ENCODE assay signal across 9 mouse cellular contexts in the genomic region with DNA sequence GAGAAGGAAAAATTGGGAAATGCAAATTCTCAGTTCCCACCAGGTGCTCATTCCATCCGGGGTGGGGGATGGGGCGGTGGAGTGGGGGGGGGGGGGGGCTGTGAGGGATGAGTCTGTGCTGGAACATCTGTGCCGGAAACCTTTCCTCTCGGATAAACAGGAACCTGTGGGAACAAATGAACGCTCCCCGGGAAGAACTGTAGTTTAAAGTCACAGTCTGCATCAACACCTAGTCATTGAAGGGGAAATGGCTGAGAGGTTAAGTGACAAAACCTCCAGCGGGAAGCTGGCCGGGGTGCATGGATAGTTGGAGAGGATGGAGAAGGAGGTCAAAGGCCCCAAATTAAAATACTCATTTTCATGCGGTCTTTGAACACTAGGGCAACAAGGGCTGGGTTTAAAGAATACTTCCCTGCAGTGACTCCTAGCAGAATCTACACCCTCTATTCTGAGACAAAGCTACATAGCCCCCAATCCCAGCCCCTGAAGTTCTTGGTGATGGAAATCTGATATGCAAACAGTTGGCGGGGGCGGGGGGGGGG. TPM values are rescaled to one million over a fixed set of nuclear protein-coding genes. Genes with fewer than 3 reads are reported as not detected.
DNase-seq lines count a peak whose midpoint lies in the region; ATAC-seq lines count a peak whose summit lies in the region.
"Had no signal": no experiment of that assay in that cellular context is flagged by ENCODE, and none has a peak within 500 bp of the region (broad histone marks: within the 10 kb centered on the region; RNA-seq: fewer than 3 reads in every experiment).

No protein-coding gene starts in this region.

- ATAC-seq in cerebellum, adult (ENCODE audit: insufficient number of reproducible peaks, low FRiP score, low TSS enrichment) = peak; percentile 36; the same call in 1 of the 2 replicates
- ATAC-seq in lung, embryonic 15.5 days (ENCODE audit: borderline replicate concordance, extremely low read depth, low FRiP score, low TSS enrichment) = no peak
- no peak for ATAC-seq in hindbrain, embryonic 14.5 days (ENCODE audit: low FRiP score)
- no peak for ATAC-seq in neural tube, embryonic 13.5 days (ENCODE audit: low read depth)

- 11% methylated on average over 11 of the region's 11 CpGs for WGBS in lung, embryonic 15.5 days
- WGBS in hindbrain, embryonic 14.5 days = 8% methylated on average over 11 of the region's 11 CpGs
- WGBS in neural tube, embryonic 13.5 days = 13% methylated on average over 11 of the region's 11 CpGs

- no peaks in the 10 kb centered on the region for H3K9me3 ChIP-seq in lung, embryonic 15.5 days
- no peaks in the 10 kb centered on the region for H3K9me3 ChIP-seq in hindbrain, embryonic 14.5 days (ENCODE audit: control insufficient read depth, low read length)
- H3K9me3 ChIP-seq in neural tube, embryonic 13.5 days = no peaks in the 10 kb centered on the region

- no peak overlapping the region for H3K27ac ChIP-seq in lung, embryonic 15.5 days
- no peak overlapping the region for H3K27ac ChIP-seq in hindbrain, embryonic 14.5 days
- H3K27ac ChIP-seq in neural tube, embryonic 13.5 days (replicated peaks) = no peak overlapping the region

- no peaks in the 10 kb centered on the region for H3K27me3 ChIP-seq in lung, embryonic 15.5 days
- no peaks in the 10 kb centered on the region for H3K27me3 ChIP-seq in hindbrain, embryonic 14.5 days (ENCODE audit: control insufficient read depth, insufficient read depth, low read length)
- H3K27me3 ChIP-seq in neural tube, embryonic 13.5 days = no peaks in the 10 kb centered on the region

- DNase-seq in cerebellum, postnatal 4 days (ENCODE audit: low spot score in 2 of 2) = no peak
- DNase-seq in lung, postnatal 25 days (ENCODE audit: low spot score) = no peak
- no peak for DNase-seq in hindbrain, embryonic 14.5 days (ENCODE audit: low spot score)
- no peak for DNase-seq in right cerebral cortex, postnatal 10 days (ENCODE audit: low spot score in 2 of 2)
- DNase-seq in right cerebral cortex, postnatal 36 days (ENCODE audit: low spot score in 2 of 2) = no peak

- H3K9ac ChIP-seq in lung, embryonic 15.5 days = no peak overlapping the region
- no peak overlapping the region for H3K9ac ChIP-seq in hindbrain, embryonic 14.5 days
- no peak overlapping the region for H3K9ac ChIP-seq in neural tube, embryonic 13.5 days

- no peaks in the 10 kb centered on the region for H3K4me1 ChIP-seq in lung, embryonic 15.5 days
- peaks cover 3% of the 10 kb centered on the region; the same call in 1 of the 2 replicates for H3K4me1 ChIP-seq in hindbrain, embryonic 14.5 days (replicated peaks; ENCODE audit: control insufficient read depth, insufficient read depth, low read length)
- 0 out of 2 replicates have a peak, but pooled peaks cover 5% of the 10 kb centered on the region for H3K4me1 ChIP-seq in neural tube, embryonic 13.5 days (replicated peaks)

- H3K4me3 ChIP-seq in lung, embryonic 15.5 days = no peak overlapping the region
- H3K4me3 ChIP-seq in hindbrain, embryonic 14.5 days (replicated peaks; ENCODE audit: low read length) = no peak overlapping the region
- no peak overlapping the region for H3K4me3 ChIP-seq in neural tube, embryonic 13.5 days

- peak overlapping the region; percentile 43; the same call in 1 of the 2 replicates for H3K4me2 ChIP-seq in lung, embryonic 15.5 days
- H3K4me2 ChIP-seq in hindbrain, embryonic 14.5 days (replicated peaks) = peak overlapping the region; percentile 43; the same call in 1 of the 2 replicates
- peak overlapping the region; percentile 45 for H3K4me2 ChIP-seq in neural tube, embryonic 13.5 days

- H3K36me3 ChIP-seq in lung, embryonic 15.5 days = no peaks in the 10 kb centered on the region
- H3K36me3 ChIP-seq in hindbrain, embryonic 14.5 days (replicated peaks; ENCODE audit: control insufficient read depth, insufficient read depth) = no peaks in the 10 kb centered on the region
- H3K36me3 ChIP-seq in neural tube, embryonic 13.5 days = no peaks in the 10 kb centered on the region

RNA-seq across cellular contexts. Expression of gene Glyatl3, which starts 10.0 kb away (rescaled TPM):
- polyA plus RNA-seq in lung, embryonic 15.5 days (2015; fragmentation: Nextera tagmentation; extraction: Ambion mirVana) = not detected in 2 replicates
- not detected in 2 replicates for polyA plus RNA-seq in hindbrain, embryonic 14.5 days (2014; fragmentation: Nextera tagmentation; extraction: Ambion mirVana)
- polyA plus RNA-seq in neural tube, embryonic 13.5 days (2015; fragmentation: Nextera tagmentation; extraction: Ambion mirVana) = not detected in 2 replicates
- polyA plus RNA-seq: lung, embryonic 16.5 days had no signal

RNA-seq across cellular contexts. Expression of gene 9130008F23Rik, which starts 23.8 kb away (rescaled TPM):
- 4.6 and 4.8 TPM in 2 replicates for polyA plus RNA-seq in lung, embryonic 15.5 days (2015; fragmentation: Nextera tagmentation; extraction: Ambion mirVana)
- polyA plus RNA-seq in hindbrain, embryonic 14.5 days (2014; fragmentation: Nextera tagmentation; extraction: Ambion mirVana) = 0.33 and 0.74 TPM in 2 replicates
- polyA plus RNA-seq in neural tube, embryonic 13.5 days (2015; fragmentation: Nextera tagmentation; extraction: Ambion mirVana) = 0.32 and 0.51 TPM in 2 replicates

RNA-seq across cellular contexts. Expression of gene Mut, which starts 30.4 kb away (rescaled TPM):
- 34.8 and 39.7 TPM in 2 replicates for polyA plus RNA-seq in lung, embryonic 15.5 days (2015; fragmentation: Nextera tagmentation; extraction: Ambion mirVana)
- polyA plus RNA-seq in hindbrain, embryonic 14.5 days (2014; fragmentation: Nextera tagmentation; extraction: Ambion mirVana) = 24.4 and 25.0 TPM in 2 replicates
- polyA plus RNA-seq in neural tube, embryonic 13.5 days (2015; fragmentation: Nextera tagmentation; extraction: Ambion mirVana) = 23.6 and 26.5 TPM in 2 replicates

RNA-seq across cellular contexts. Expression of gene Cenpq, which starts 30.7 kb away (rescaled TPM):
- polyA plus RNA-seq in lung, embryonic 15.5 days (2015; fragmentation: Nextera tagmentation; extraction: Ambion mirVana) = 32.1 and 32.7 TPM in 2 replicates
- 9.4 and 13.0 TPM in 2 replicates for polyA plus RNA-seq in hindbrain, embryonic 14.5 days (2014; fragmentation: Nextera tagmentation; extraction: Ambion mirVana)
- 11.7 and 13.0 TPM in 2 replicates for polyA plus RNA-seq in neural tube, embryonic 13.5 days (2015; fragmentation: Nextera tagmentation; extraction: Ambion mirVana)
